Mouse (Mus musculus): ENCODE results near the gene Hydin. TPM values are rescaled to one million over a fixed set of nuclear protein-coding genes. Genes with fewer than 3 reads are reported as not detected.

The Hydin gene
- polyA plus RNA-seq, 1 experiment, result 2.6 TPM

DNA sequence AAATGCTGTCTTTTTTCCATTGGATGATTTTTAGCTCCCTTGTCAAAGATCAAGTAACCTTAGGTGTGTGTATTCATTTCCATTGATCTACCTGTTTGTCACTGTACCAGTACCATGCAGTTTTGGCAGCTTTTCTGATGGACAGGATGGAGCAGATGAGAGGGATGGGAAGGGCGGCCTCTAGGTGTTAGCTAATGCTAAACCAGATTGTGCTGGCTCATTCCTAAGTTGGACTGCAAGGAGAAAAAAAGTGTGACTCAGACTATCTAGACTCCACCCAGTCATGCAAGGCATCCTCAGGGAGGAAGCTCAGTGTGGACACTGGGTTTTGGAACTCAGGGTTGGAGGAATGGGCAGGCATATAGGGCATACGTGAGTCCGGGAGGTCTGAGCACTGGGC, 381.8 kb downstream of the Hydin start:
- Histone ChIP-seq H3K4me1 (ENCODE audit: control insufficient read depth, insufficient read depth, low read length) (no peaks in the 10 kb centered on the region), H3K4me3 (replicated peaks; ENCODE audit: extremely low read depth, low read depth, low read length) (no peak overlapping the region)
- no peak for DNase-seq
- 94% methylated on average over 3 of the region's 3 CpGs for WGBS
- TF ChIP-seq CTCF (IDR thresholded peaks at IDR 0.05; ENCODE audit: insufficient read depth, low read length), result no peak
- TF ChIP-seq POLR2A (IDR thresholded peaks at IDR 0.05; ENCODE audit: borderline replicate concordance, extremely low read depth, low read depth, low read length), result no peak

DNA sequence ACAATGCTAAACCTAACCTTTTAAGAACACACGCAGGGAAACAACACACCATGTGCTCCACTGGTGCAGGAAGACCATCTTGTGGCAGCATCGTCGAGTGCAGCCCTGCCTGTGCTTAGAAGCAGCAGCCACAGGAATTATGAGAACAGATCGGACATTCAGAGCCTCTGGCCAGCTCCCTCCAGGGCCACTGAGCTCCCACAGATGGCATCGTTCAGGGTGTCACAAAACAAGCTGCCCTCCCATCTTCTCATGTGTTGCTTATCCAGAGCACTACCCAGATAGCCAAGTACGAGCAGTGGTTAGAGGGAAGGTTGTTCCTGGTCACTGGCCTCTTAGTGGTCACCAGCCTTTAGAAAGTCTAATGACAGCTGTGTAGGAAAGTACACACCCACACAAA, 382.5 kb downstream of the Hydin start:
- Histone ChIP-seq H3K4me3 (replicated peaks; ENCODE audit: extremely low read depth, low read depth, low read length) (no peak overlapping the region), H3K4me1 (ENCODE audit: control insufficient read depth, insufficient read depth, low read length) (no peaks in the 10 kb centered on the region)
- WGBS, result 88% methylated on average over 6 of the region's 6 CpGs
- no peak for DNase-seq
- TF ChIP-seq CTCF (IDR thresholded peaks at IDR 0.05; ENCODE audit: insufficient read depth, low read length) (no peak), POLR2A (IDR thresholded peaks at IDR 0.05; ENCODE audit: borderline replicate concordance, extremely low read depth, low read depth, low read length) (no peak)

DNA sequence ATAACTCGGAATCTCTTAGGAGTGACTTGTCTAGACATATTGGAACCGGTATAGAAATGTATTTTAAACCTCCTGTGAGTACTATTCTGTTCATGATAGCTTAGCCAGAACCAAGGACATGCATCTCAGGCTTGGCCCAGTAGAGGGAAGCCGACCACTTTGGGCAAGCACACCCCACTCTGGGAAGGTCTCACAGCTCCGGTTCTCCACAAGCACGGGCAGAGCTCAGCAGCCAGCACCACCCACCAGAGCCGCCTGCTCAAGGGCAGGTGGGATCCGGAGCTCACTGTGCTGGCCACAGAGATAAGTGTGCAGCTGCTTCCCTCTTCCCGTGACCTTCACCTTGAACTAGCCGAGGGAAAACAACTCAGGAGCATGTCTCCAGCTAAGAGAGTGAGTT, 384.1 kb downstream of the Hydin start:
- WGBS, result 69% methylated on average over 9 of the region's 9 CpGs
- H3K4me3 ChIP-seq (replicated peaks; ENCODE audit: extremely low read depth, low read depth, low read length), result no peak overlapping the region
- DNase-seq, result no peak
- H3K4me1 ChIP-seq (ENCODE audit: control insufficient read depth, insufficient read depth, low read length), result no peaks in the 10 kb centered on the region
- TF ChIP-seq POLR2A (IDR thresholded peaks at IDR 0.05; ENCODE audit: borderline replicate concordance, extremely low read depth, low read depth, low read length) (no peak), CTCF (IDR thresholded peaks at IDR 0.05; ENCODE audit: insufficient read depth, low read length) (peak; percentile 16; the same call in 1 of the 2 replicates)

DNA sequence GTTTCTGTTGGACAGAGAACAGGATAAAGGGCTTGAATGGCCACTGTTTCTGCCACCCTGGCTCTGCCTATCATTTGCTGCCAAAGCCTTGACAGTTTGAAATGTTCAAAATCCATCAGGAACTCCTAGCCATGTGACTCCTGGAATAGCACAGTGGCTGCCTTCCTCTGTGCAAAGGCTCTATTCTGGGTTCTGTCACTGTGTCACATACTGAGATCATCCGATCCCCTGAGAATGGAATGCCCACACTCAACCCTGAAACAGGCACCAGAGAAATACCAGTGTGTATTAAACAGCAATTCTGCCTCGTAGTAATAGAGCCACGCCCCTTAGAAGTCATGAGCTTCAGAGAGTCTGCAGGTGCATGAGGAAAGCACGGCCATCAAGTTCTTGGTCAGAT, 385.1 kb downstream of the Hydin start:
- no peak for DNase-seq
- WGBS, result 81% methylated on average over 4 of the region's 4 CpGs
- Histone ChIP-seq H3K4me1 (ENCODE audit: control insufficient read depth, insufficient read depth, low read length) (no peaks in the 10 kb centered on the region), H3K4me3 (replicated peaks; ENCODE audit: extremely low read depth, low read depth, low read length) (no peak overlapping the region)
- TF ChIP-seq CTCF (IDR thresholded peaks at IDR 0.05; ENCODE audit: insufficient read depth, low read length), result no peak
- TF ChIP-seq POLR2A (IDR thresholded peaks at IDR 0.05; ENCODE audit: borderline replicate concordance, extremely low read depth, low read depth, low read length), result no peak

DNA sequence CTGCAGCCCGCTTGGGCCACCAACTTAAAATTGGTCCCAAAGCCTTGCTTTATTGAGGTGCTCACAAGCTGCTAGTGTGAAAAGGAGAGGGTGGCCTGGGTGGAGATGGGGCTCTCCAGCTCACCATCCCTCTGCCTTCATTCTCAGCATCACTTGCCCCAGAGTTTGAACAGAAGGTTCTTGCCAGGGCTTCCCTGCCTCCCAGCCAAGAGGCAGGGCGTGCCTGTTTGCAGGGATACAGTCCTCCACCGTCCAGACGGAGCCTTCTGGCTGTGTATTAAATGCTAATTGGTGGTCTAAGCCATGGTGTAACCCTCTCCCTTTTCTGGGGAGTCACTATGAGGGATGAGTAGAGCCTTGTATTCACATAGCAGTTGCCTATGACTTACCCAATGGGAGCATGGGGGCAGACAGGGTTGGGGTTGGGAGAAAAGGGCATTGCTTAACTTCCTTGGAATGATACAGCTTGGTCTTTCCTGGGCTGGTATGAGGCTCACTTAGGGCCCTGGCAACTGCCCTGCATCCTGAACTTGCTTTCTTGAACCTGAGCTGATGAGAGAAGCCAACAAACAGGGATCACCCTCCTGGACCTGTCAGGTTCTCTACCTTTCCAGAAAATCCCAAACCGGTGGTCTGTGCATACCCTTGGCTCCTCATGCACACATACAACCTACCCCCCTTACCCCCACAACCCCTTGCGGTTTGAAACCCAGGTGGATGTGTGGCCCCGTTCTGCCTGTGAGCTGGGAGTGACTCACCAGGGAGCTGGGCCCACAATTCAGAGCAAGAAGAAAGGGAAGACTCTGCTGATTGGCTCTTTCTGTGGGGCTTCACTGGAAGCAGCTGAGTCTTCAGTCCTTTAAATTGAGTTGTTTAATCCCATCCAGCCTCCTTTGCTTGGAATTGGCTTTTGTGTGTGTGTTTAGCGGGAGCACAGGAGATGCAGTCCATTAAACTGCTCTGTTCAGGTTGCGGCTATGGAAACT, 387.6 kb downstream of the Hydin start:
- Histone ChIP-seq H3K4me3 (replicated peaks; ENCODE audit: extremely low read depth, low read depth, low read length) (no peak overlapping the region), H3K4me1 (ENCODE audit: control insufficient read depth, insufficient read depth, low read length) (no peaks in the 10 kb centered on the region)
- no peak for TF ChIP-seq POLR2A (IDR thresholded peaks at IDR 0.05; ENCODE audit: borderline replicate concordance, extremely low read depth, low read depth, low read length)
- TF ChIP-seq CTCF (IDR thresholded peaks at IDR 0.05; ENCODE audit: insufficient read depth, low read length), result no peak
- WGBS, result 89% methylated on average over 9 of the region's 9 CpGs
- DNase-seq, result no peak

DNA sequence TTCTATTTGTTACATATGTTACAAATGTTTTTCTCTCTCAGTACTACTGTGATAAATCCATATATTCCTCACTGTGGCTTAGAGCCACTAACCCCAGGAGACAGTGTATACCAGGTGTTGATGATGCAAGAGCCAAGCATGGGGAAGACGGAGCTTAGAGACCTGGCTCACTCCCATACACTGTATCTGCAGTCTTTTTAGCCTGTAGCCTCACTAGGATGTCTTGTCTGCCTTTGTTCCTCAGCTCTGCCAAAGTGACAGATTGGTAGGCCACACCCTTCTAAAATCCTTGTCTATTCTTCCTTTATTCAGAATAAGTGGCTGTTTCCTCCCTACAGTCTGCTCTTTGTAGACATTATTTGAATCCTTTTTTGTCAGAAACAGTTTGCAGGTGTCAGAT, 389.1 kb downstream of the Hydin start:
- DNase-seq, result no peak
- H3K4me3 ChIP-seq (replicated peaks; ENCODE audit: extremely low read depth, low read depth, low read length), result no peak overlapping the region
- no peaks in the 10 kb centered on the region for H3K4me1 ChIP-seq (ENCODE audit: control insufficient read depth, insufficient read depth, low read length)
- WGBS, result 87% methylated on average over 1 of the region's 1 CpGs
- TF ChIP-seq CTCF (IDR thresholded peaks at IDR 0.05; ENCODE audit: insufficient read depth, low read length) (no peak), POLR2A (IDR thresholded peaks at IDR 0.05; ENCODE audit: borderline replicate concordance, extremely low read depth, low read depth, low read length) (no peak)

DNA sequence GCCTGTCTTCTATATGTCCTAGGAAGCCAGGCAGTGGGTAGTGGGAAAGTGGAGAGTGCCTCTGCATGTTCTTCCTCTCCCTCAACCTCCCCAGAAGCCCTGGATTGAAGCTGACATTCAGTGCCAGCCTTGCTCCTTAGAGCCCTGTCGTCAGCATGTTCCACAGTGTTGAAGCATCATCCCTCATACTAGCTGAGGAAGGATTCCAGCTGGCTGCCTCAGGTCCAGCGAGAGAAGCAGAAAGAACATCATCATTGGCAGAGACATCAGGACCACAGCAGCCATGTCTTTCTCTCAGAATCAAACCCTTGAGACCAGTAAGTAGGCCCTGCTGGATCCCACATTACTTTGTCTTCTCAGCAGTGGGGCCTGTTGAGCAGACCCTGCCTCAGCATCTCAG, 390.9 kb downstream of the Hydin start:
- DNase-seq, result no peak
- TF ChIP-seq CTCF (IDR thresholded peaks at IDR 0.05; ENCODE audit: insufficient read depth, low read length), result no peak
- TF ChIP-seq POLR2A (IDR thresholded peaks at IDR 0.05; ENCODE audit: borderline replicate concordance, extremely low read depth, low read depth, low read length), result no peak
- Histone ChIP-seq H3K4me3 (replicated peaks; ENCODE audit: extremely low read depth, low read depth, low read length) (no peak overlapping the region), H3K4me1 (ENCODE audit: control insufficient read depth, insufficient read depth, low read length) (no peaks in the 10 kb centered on the region)
- WGBS, result 74% methylated on average over 2 of the region's 2 CpGs

Other genes with a start within 250 kb of the Hydin start
- 11.9 and 17.1 TPM in 2 replicates for gene Chst4, start 227.2 kb upstream of the Hydin start, polyA plus RNA-seq (2012; rRNA removed)
- gene Zfp612, start 187.2 kb upstream of the Hydin start, polyA plus RNA-seq (2012; rRNA removed), result 1.2 TPM in 2 replicates
- gene Gm21964, start 165.8 kb upstream of the Hydin start, polyA plus RNA-seq (2012; rRNA removed), result not detected in 2 replicates
- not detected in 2 replicates for gene Gm17720, start 164.2 kb upstream of the Hydin start, polyA plus RNA-seq (2012; rRNA removed)
- 0.12 TPM in 1 of 2 replicates, not detected in the other for gene Calb2, start 98.8 kb upstream of the Hydin start, polyA plus RNA-seq (2012; rRNA removed)
- gene Cmtr2, start 51.3 kb upstream of the Hydin start, polyA plus RNA-seq (2012; rRNA removed), result 2.5 and 3.4 TPM in 2 replicates